10 mouse cellular contexts compared by ENCODE assay signal in genomic region chr1:167013234-167013864, GRCm38 (mm10). TPM values are rescaled to one million over a fixed set of nuclear protein-coding genes. Genes with fewer than 3 reads are reported as not detected.
A peak's percentile ranks its signal among the peaks of the same experiment; 100 is the strongest.
DNase-seq lines count a peak whose midpoint lies in the region; ATAC-seq and TF ChIP-seq lines count a peak whose summit lies in the region.
"Had no signal": no experiment of that assay in that cellular context is flagged by ENCODE, and none has a peak within 500 bp of the region (broad histone marks: within the 10 kb centered on the region; RNA-seq: fewer than 3 reads in every experiment).

No protein-coding gene starts in this region.

- no peaks in the 10 kb centered on the region for H3K36me3 ChIP-seq in forebrain, embryonic 13.5 days (ENCODE audit: poor library complexity, severe bottlenecking)
- H3K36me3 ChIP-seq in midbrain, embryonic 16.5 days (ENCODE audit: control insufficient read depth, insufficient read depth, low read length), result no peaks in the 10 kb centered on the region
- H3K36me3 ChIP-seq in intestine, embryonic 15.5 days, result no peaks in the 10 kb centered on the region
- H3K36me3 ChIP-seq: limb, embryonic 13.5 days had no signal

- peak; percentile 22 for DNase-seq in layer of hippocampus, adult 9-11 months
- no peak for DNase-seq in layer of hippocampus, adult 11-12 months (ENCODE audit: low spot score)
- DNase-seq in cerebellum, adult 2 months, result peak; percentile 79 to 86
- DNase-seq in spleen, adult 12 weeks (ENCODE audit: low spot score), result no peak
- no peak for DNase-seq in thymus, postnatal 14 days

- H3K27ac ChIP-seq in cerebellum, adult 2 months (ENCODE audit: insufficient read depth, low read length), result 0 out of 2 replicates have a peak overlapping the region, but pooled peaks have one; percentile 18
- H3K27ac ChIP-seq in forebrain, embryonic 13.5 days, result peak overlapping the region; percentile 63
- H3K27ac ChIP-seq in midbrain, embryonic 16.5 days (ENCODE audit: low read length), result no peak overlapping the region
- H3K27ac ChIP-seq in intestine, embryonic 15.5 days, result no peak overlapping the region
- H3K27ac ChIP-seq: limb, embryonic 13.5 days had no signal

- H3K4me2 ChIP-seq in forebrain, embryonic 13.5 days, result no peak overlapping the region
- H3K4me2 ChIP-seq in midbrain, embryonic 16.5 days (ENCODE audit: low read length), result no peak overlapping the region
- H3K4me2 ChIP-seq in intestine, embryonic 15.5 days (replicated peaks), result no peak overlapping the region
- H3K4me2 ChIP-seq: limb, embryonic 13.5 days had no signal

- H3K4me3 ChIP-seq in cerebellum, adult 2 months (replicated peaks; ENCODE audit: insufficient read depth, low read depth, low read length), result no peak overlapping the region
- H3K4me3 ChIP-seq in forebrain, embryonic 13.5 days, result no peak overlapping the region
- no peak overlapping the region for H3K4me3 ChIP-seq in midbrain, embryonic 16.5 days (ENCODE audit: low read depth, low read length)
- H3K4me3 ChIP-seq in intestine, embryonic 15.5 days (replicated peaks), result no peak overlapping the region
- H3K4me3 ChIP-seq: limb, embryonic 13.5 days; myocyte had no signal

- WGBS in cerebellum, adult 2 months, result 13% methylated on average over 7 of the region's 7 CpGs
- WGBS in forebrain, embryonic 13.5 days, result 49% methylated on average over 7 of the region's 7 CpGs
- WGBS in midbrain, embryonic 16.5 days, result 28% methylated on average over 7 of the region's 7 CpGs
- 40% methylated on average over 7 of the region's 7 CpGs for WGBS in intestine, embryonic 15.5 days

- H3K27me3 ChIP-seq in cerebellum, adult 2 months (ENCODE audit: control insufficient read depth, insufficient read depth, low read length), result no peaks in the 10 kb centered on the region
- no peaks in the 10 kb centered on the region for H3K27me3 ChIP-seq in forebrain, embryonic 13.5 days
- no peaks in the 10 kb centered on the region for H3K27me3 ChIP-seq in midbrain, embryonic 16.5 days (ENCODE audit: control insufficient read depth, insufficient read depth, low read depth, low read length)
- no peaks in the 10 kb centered on the region for H3K27me3 ChIP-seq in intestine, embryonic 15.5 days (replicated peaks)

- no peak for TF ChIP-seq POLR2A in cerebellum, adult 2 months (IDR thresholded peaks at IDR 0.05; ENCODE audit: borderline replicate concordance, insufficient read depth, low read length)

- ATAC-seq in forebrain, embryonic 13.5 days, result peak; percentile 92
- peak; percentile 65 for ATAC-seq in midbrain, embryonic 16.5 days
- ATAC-seq in intestine, embryonic 15.5 days, result no peak

- H3K9me3 ChIP-seq in forebrain, embryonic 13.5 days (replicated peaks), result no peaks in the 10 kb centered on the region
- no peaks in the 10 kb centered on the region for H3K9me3 ChIP-seq in midbrain, embryonic 16.5 days (replicated peaks; ENCODE audit: control insufficient read depth, low read length, poor library complexity, severe bottlenecking)
- H3K9me3 ChIP-seq in intestine, embryonic 15.5 days, result no peaks in the 10 kb centered on the region
- H3K9me3 ChIP-seq: limb, embryonic 13.5 days had no signal

- H3K4me1 ChIP-seq in cerebellum, adult 2 months (ENCODE audit: control insufficient read depth, insufficient read depth, low read length), result peaks cover 48% of the 10 kb centered on the region
- H3K4me1 ChIP-seq in forebrain, embryonic 13.5 days, result peaks cover 46% of the 10 kb centered on the region
- H3K4me1 ChIP-seq in midbrain, embryonic 16.5 days (ENCODE audit: control insufficient read depth, insufficient read depth, low read length), result peaks cover 9% of the 10 kb centered on the region
- H3K4me1 ChIP-seq in intestine, embryonic 15.5 days (replicated peaks), result no peaks in the 10 kb centered on the region
- H3K4me1 ChIP-seq: limb, embryonic 13.5 days had no signal

- no peak overlapping the region for H3K9ac ChIP-seq in forebrain, embryonic 13.5 days
- H3K9ac ChIP-seq in midbrain, embryonic 16.5 days (ENCODE audit: low read depth, low read length), result no peak overlapping the region
- no peak overlapping the region for H3K9ac ChIP-seq in intestine, embryonic 15.5 days
- H3K9ac ChIP-seq: limb, embryonic 13.5 days had no signal

- no peak for TF ChIP-seq CTCF in cerebellum, adult 2 months (IDR thresholded peaks at IDR 0.05; ENCODE audit: borderline replicate concordance, insufficient read depth, low read depth, low read length)

RNA-seq across cellular contexts. Expression of gene Fam78b, which starts 12.1 kb away (rescaled TPM):
- 27.5 and 31.1 TPM in 2 replicates for polyA plus RNA-seq in cerebellum, adult 2 months (2012; rRNA removed)
- polyA plus RNA-seq in forebrain, embryonic 13.5 days (2015; fragmentation: Nextera tagmentation; extraction: Ambion mirVana), result 3.9 and 4.7 TPM in 2 replicates
- polyA plus RNA-seq in midbrain, embryonic 16.5 days (2015; fragmentation: Nextera tagmentation; extraction: Ambion mirVana), result 7.2 and 10.1 TPM in 2 replicates
- polyA plus RNA-seq in intestine, embryonic 15.5 days (2015; fragmentation: Nextera tagmentation; extraction: Ambion mirVana), result 1.2 and 1.5 TPM in 2 replicates

Comparison
In these comparisons a context has a peak if more than half of its experiments do, and no peak if none do; other contexts are left out.
1. DNase-seq: peak in layer of hippocampus, adult 9-11 months (single experiment) and cerebellum, adult 2 months (2 of 2); none in layer of hippocampus, adult 11-12 months (single experiment), spleen, adult 12 weeks (single experiment) and thymus, postnatal 14 days (single experiment).
2. H3K27ac ChIP-seq: peak in cerebellum, adult 2 months (single experiment) and forebrain, embryonic 13.5 days (single experiment); none in midbrain, embryonic 16.5 days (single experiment) and intestine, embryonic 15.5 days (single experiment).